Mouse (Mus musculus) left cerebral cortex, adult 11 months (tissue): ENCODE data around the gene Pcdh7.

Experiments
- DNase-seq: peaks from one replicate; pipeline ENCODE4 v3.0.0; 2022; ENCODE audit warnings: low spot score

Pcdh7 gene

GRCm38 (mm10) chr5:57750320-57750719 lies 32.6 kb downstream of the Pcdh7 start:
- no peak for DNase-seq

GRCm38 (mm10) chr5:57755791-57756190 lies 38.0 kb downstream of the Pcdh7 start:
- no peak for DNase-seq

GRCm38 (mm10) chr5:57756726-57757424 lies 39.1 kb downstream of the Pcdh7 start:
- DNase-seq: no peak

DNA sequence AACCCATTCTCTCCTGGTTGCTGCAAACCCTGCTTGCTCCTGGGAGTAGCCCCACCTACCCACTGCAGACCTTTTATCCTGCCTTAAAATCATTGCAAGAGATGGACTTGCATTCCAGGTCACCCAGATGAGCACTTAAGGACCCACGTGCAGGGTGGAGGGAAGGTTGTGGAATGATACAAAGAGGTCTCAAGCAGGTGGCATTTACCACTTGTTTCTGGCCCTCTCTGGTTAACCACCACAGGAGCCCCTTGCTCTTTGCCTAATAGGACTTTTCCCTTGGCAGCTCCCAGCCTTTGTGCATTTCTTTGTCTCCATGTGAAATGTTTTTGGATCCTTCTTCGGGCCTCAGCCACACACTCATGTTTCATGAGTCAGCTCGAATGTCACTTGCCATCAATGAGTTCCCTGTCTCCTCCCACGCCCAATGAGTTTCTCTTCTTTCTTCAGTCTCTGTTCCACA lies 39.7 kb downstream of the Pcdh7 start:
- no peak for DNase-seq

GRCm38 (mm10) chr5:57758968-57759367 lies 41.2 kb downstream of the Pcdh7 start:
- no peak for DNase-seq

DNA sequence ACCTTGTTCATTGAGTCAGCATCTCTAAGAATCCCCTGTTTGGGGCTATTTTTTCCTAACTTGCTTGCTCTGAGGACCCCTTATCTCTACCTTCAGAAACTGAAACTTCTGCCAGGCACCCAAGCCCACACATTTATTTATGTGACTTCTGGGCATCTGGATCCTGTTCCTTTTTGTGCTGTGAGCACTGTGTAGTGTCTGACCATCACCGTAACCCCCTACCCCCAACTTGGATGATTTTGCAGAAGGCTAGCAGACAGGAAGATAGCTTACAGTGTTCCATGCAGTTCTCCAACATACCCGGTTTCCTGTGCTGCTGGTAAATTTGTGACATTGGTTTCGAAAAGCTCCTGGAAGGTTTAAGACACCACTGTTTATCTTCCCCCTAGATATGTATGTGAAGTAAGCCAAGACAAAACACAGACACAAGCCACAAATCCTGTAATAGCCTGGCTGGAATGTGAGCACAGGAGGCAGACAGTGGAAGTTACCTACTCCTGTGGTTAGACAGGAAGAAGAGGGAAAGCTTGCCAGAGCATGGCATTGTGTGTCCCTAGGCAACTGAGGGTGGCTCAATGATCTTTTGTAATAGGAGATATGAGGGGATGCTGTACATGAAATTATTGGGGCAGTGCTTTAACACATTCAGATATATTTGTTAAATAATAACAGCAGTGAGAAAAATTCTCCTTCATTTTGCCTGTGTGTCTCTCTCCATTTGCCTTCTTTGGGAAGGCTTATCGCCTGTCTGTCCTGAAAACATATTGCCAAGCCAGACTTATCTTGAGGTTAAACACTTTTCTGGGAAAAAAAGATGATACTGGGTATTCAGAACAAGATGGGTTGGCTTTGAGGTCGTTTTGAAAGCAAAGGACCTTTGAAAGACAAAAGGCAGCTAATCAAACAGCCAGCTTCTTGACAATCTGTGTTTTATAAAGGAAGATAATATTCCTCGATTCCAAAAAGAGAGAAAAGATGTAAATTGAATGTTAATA lies 42.6 kb downstream of the Pcdh7 start:
- DNase-seq: no peak

DNA sequence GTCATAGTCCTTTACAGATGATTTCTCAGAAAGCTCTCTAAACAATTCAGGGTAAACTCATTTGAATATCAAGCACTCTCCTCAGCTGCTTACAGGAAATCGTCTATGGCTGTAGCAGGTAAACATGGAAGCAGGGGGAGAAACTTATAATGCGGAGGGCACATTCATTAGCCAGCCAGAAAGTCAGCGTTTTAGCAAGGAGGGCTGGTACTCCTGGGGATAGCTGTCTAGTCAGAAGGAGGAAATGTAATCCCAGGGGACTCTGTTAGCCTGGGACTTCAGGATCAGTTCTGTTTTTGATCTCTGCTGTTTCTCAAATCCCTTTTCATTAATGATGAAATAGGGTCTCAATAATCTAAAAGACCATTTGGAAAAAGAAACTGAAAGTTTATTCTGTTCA lies 47.6 kb downstream of the Pcdh7 start:
- no peak for DNase-seq

GRCm38 (mm10) chr5:57767346-57767745 lies 49.6 kb downstream of the Pcdh7 start:
- no peak for DNase-seq

DNA sequence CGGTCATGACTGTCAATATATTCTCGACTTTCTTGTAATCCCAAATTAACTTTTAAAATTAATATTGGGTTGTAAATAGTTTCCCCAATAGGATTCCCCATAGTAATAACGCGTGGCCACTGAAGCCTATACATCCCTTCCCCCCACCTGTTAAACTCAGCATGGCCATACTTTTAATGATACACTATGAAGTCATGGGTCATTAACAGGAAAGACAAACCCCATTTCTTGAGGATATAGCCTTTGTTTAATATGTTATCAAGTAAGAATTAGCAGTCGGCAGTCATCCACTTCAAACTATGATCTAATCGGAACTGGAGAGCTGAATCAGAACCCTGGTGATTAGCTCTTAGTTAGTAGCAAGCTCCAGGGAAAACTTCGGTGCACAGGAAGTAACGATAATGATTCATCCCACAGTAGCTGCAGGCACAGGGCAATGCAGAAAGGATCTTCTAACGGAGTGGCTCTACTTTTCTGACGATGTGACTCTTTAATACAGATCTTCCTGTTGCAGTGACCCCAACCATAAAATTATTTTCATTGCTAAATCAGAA lies 50.8 kb downstream of the Pcdh7 start:
- DNase-seq: no peak

- DNase-seq: no peak
Observed at GRCm38 (mm10) chr5:57769644-57770043, 51.9 kb downstream of the Pcdh7 start.

DNA sequence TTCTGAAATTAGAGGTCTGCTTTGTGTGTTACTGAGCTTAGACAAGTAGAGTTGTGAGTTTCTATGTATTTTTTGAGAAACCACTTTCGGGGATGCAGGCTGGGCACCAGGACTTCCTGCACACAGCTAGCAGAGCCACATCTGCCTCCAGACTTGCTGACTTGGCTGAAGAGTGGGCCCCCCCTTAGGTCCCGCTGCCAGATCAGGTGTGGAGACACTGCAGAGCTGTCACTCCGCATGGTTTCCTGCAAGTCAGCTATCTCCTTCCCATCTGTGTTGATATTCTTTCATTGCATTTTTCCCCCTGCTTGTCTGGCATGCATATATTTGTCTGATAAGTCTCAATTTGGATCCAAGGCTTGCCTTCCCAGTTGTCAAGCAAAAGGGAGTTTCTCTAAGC lies 52.6 kb downstream of the Pcdh7 start:
- DNase-seq: no peak

DNA sequence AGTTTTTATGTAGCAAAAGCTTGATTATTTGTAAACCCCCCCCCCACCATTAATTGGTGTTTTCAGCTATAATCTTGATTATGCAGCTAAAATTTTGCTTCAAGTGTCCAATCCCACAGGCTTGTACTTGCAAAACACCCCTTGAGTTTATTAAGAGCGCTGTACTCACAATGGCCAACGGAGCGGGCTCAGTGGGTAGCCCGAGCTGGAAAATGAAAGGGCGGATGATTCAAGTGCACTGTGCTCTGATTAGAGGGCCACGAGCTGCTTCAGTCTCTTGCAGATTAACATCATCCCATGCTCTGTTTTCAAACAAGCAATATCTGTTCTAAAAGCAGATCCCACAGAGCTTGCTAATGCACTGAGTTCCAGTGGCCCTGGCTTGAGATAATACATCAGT lies 53.4 kb downstream of the Pcdh7 start:
- DNase-seq: no peak

DNA sequence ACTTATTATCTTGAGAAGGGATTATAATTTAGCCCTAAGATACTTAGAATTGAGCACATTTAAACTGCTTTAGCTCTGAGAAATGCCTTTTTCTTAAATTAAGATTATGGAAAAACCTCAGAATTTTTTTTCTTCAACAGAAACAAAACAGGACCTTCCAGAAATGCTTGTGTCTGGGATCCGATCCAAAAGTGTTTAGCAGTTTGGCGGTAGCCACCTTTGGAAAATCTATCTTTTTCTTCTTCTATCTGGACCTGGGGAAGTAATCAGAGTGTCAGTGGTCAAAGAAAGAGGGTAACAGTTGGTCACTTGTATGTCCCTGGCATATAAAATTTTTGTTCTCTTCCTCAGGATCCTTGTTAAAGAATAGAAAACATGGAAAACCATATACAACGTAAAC lies 54.9 kb downstream of the Pcdh7 start:
- DNase-seq: no peak

- no peak for DNase-seq
Observed at GRCm38 (mm10) chr5:57774496-57774895, 56.7 kb downstream of the Pcdh7 start.

GRCm38 (mm10) chr5:57778093-57778492 lies 60.3 kb downstream of the Pcdh7 start:
- no peak for DNase-seq

GRCm38 (mm10) chr5:57779951-57780350 lies 62.2 kb downstream of the Pcdh7 start:
- DNase-seq: no peak

DNA sequence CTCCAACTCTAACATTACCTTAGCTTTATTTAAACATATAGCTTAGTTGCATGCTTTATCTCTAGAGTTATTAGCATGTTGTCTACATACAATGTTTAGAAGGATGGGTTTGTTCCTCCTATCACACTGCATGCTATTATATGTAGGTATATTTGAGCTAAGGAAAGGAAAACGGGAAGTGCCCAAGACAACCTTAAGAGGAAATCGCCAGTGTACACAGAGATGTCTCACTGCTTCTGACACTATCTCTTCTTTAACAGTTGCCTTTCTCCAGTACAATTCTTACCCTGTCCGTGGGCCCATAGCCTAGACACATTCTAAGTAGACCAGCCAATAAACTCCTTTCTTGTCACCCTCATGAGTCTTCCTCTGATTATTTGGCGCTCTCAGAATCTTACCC lies 62.8 kb downstream of the Pcdh7 start:
- no peak for DNase-seq

- no peak for DNase-seq
Observed at GRCm38 (mm10) chr5:57781950-57782349, 64.2 kb downstream of the Pcdh7 start.

DNA sequence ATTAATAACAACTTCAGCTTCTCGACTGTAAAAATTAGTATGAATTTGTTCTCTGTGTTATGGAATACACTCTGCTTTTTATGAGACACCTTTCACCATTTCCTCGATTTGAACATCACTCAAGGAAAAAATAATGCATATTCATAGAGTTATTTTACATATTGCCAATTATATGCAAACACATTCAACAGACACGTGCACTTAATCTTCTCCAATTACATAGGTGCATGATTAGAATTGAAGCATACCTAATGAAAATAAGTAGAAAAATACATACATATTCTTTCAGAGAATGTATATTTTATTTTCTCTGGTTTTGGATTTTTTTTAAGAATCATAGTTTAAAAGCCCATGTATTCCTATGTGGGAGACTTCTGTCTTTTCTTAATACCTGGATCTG lies 64.8 kb downstream of the Pcdh7 start:
- DNase-seq: no peak

- DNase-seq: no peak
Observed at GRCm38 (mm10) chr5:57788775-57789509, 71.2 kb downstream of the Pcdh7 start.

DNA sequence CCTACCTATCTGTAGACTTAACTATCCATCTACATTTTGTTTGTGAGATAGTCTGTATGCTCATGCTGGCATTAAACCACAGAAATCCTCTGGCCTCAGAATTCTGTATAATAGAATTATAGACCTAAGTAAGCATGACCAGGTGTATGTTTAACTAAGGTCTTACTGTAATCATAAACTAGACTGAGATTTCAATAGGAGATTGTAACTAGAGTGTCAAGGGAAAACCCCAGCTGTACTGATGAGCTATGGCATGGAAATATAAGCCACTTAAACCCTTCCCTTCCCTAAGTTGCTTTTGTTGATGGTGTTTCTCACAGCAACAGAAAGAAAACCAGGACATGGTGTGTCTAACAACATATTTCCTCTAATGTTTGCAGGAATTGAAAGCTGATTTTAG lies 78.6 kb downstream of the Pcdh7 start:
- no peak for DNase-seq
